Mouse (Mus musculus) limb, embryonic 14.5 days (tissue): Measurements from ENCODE around the gene Maats1. TPM values are rescaled to one million over a fixed set of nuclear protein-coding genes. Genes with fewer than 3 reads are reported as not detected.

Experiments used
- ATAC-seq: fragments of 200-750 bp; cut with Nextera tagmentation; 2 replicates; pipeline ENCODE4 v1.8.0; 2017; ENCODE audit warnings: low read depth, moderate number of reproducible peaks, moderate TSS enrichment; ENCODE audit not compliant: low FRiP score
- DNase-seq: peaks from one replicate; pipeline ENCODE4 v3.0.0-alpha.2; 2015; ENCODE audit warnings: low spot score
- H3K27ac ChIP-seq: fragments of 300-500 bp; sonication (generic); replicated peaks from 2 replicates; pipeline ENCODE4 v1.5.1; 2014; ENCODE audit warnings: low read depth, mild to moderate bottlenecking, low read length, moderate library complexity, mixed read lengths
- H3K27me3 ChIP-seq: fragments of 300-500 bp; sonication (generic); 2 replicates; pipeline ENCODE4 v1.6.1; 2014; ENCODE audit warnings: low read length, mixed read lengths; ENCODE audit not compliant: control insufficient read depth, insufficient read depth
- H3K36me3 ChIP-seq: fragments of 300-500 bp; sonication (generic); 2 replicates; pipeline ENCODE4 v1.6.1; 2014; ENCODE audit warnings: mild to moderate bottlenecking, low read length, moderate library complexity, mixed read lengths; ENCODE audit not compliant: control insufficient read depth, insufficient read depth
- H3K4me1 ChIP-seq: fragments of 300-500 bp; sonication (generic); 2 replicates; pipeline ENCODE4 v1.6.1; 2014; ENCODE audit warnings: antibody characterized with exemption, low read length, mixed read lengths; ENCODE audit not compliant: control insufficient read depth, insufficient read depth
- H3K4me2 ChIP-seq: fragments of 300-500 bp; sonication (generic); replicated peaks from 2 replicates; pipeline ENCODE4 v1.6.1; 2014; ENCODE audit warnings: low read depth, mild to moderate bottlenecking, low read length, moderate library complexity; ENCODE audit not compliant: severe bottlenecking
- H3K4me3 ChIP-seq: fragments of 300-500 bp; sonication (generic); replicated peaks from 2 replicates; pipeline ENCODE4 v1.5.1; 2014; ENCODE audit warnings: low read length
- H3K9ac ChIP-seq: fragments of 300-500 bp; sonication (generic); 2 replicates; pipeline ENCODE4 v1.6.1; 2014; ENCODE audit warnings: mild to moderate bottlenecking, low read depth, low read length, moderate library complexity; ENCODE audit not compliant: severe bottlenecking
- H3K9me3 ChIP-seq: fragments of 300-500 bp; sonication (generic); 2 replicates; pipeline ENCODE4 v1.6.1; 2016; ENCODE audit warnings: low read length; ENCODE audit not compliant: control insufficient read depth
- POLR2A ChIP-seq: fragments of 200-500 bp; IDR thresholded peaks from 2 replicates; pipeline ENCODE4 v1.8.0; 2012; ENCODE audit warnings: inconsistent platforms, mild to moderate bottlenecking, moderate library complexity, borderline replicate concordance; ENCODE audit not compliant: insufficient read depth, insufficient read length; ENCODE audit errors: extremely low read depth
- WGBS: fragments of 180-500 bp; shearing (Covaris S2); extraction: QIAGEN DNeasy Blood & Tissue Kit; methylation state at CpG from one replicate; pipeline ENCODE4 v1.1.7; 2014; 5-methylcytosine and 5-hydroxymethylcytosine counted together
- polyA plus RNA-seq, 2 experiments: library from polyadenylated mRNA; depleted of rRNA in 1 of 2; stranded (reverse) in 1 of 2; unstranded in 1 of 2; fragments of >200 nt; fragmentation: Nextera tagmentation in 1 of 2; extraction: Ambion mirVana in 1 of 2; gene quantifications; 2 replicates each; pipeline versions ENCODE4 v1.2.1 to v1.2.3; 2012 to 2014

Maats1 gene
- polyA plus RNA-seq, 2 experiments, result 0.10 TPM; not detected in 1

DNA sequence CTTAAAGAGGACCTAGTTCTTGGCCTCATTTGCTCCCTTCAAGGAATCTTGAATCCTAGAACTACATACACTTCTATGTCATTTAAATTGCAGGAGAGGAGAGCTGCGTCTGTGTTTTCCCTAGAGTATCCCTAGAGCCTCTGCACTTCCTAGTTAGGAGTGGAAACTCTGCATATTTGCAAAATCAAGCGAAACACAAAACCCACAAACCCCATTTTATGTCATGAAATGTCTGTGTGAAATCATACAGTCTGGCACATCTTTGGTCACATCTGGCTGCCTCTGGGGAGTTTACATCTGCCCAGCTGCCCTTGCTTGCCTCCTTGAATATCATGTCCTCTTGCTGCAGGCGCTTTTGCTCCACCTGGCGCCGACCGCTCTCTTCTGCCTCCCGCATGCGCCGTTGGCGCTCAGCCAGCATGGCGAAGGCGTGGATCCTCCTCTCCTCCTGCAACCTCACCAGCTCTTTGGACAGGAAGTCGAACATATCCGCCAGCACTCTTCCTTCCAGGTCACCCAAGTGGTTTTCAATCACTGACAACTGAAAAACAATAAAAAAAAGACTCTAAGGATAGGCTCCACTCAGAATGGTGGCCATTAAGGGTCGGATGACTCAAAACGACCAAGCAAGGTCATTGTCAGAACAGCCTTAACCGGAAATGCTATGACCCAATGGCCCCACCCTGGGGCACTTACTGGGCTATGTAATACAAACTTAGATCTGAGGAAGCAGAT lies 37.3 kb downstream of the Maats1 start:
- TF ChIP-seq POLR2A, result no peak
- no peak for DNase-seq
- H3K27ac ChIP-seq, result no peak overlapping the region
- no peaks in the 10 kb centered on the region for H3K9me3 ChIP-seq
- no peak overlapping the region for H3K4me2 ChIP-seq
- peaks cover 19% of the 10 kb centered on the region for H3K4me1 ChIP-seq
- H3K9ac ChIP-seq, result no peak overlapping the region
- WGBS, result 68% methylated on average over 17 of the region's 17 CpGs
- H3K4me3 ChIP-seq, result no peak overlapping the region
- H3K36me3 ChIP-seq, result no peaks in the 10 kb centered on the region
- ATAC-seq, result no peak
- H3K27me3 ChIP-seq, result no peaks in the 10 kb centered on the region

DNA sequence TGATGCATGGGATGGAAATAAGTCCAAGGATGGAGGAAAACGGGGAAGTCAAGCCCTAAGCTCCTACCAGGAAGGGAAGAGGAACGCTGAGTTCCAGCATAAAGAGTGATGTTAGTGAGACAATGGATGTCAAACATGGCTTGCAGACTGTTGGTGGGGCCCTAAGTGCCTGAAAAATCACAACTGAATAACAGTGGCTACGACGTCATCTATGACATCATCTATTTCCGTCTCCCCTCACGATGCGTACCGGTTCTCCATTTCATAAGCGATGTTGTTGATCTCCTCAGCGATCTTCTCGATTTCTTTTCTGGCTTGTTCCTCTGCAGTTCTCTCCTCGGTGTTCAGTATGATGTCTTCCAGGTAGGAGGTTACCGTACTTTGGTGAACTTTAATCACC lies 39.6 kb downstream of the Maats1 start:
- H3K4me2 ChIP-seq, result no peak overlapping the region
- no peak for DNase-seq
- no peaks in the 10 kb centered on the region for H3K9me3 ChIP-seq
- H3K36me3 ChIP-seq, result no peaks in the 10 kb centered on the region
- H3K9ac ChIP-seq, result no peak overlapping the region
- no peak overlapping the region for H3K27ac ChIP-seq
- ATAC-seq, result no peak
- H3K4me1 ChIP-seq, result peaks cover 14% of the 10 kb centered on the region
- H3K4me3 ChIP-seq, result no peak overlapping the region
- H3K27me3 ChIP-seq, result no peaks in the 10 kb centered on the region
- no peak for TF ChIP-seq POLR2A
- 89% methylated on average over 13 of the region's 13 CpGs for WGBS

DNA sequence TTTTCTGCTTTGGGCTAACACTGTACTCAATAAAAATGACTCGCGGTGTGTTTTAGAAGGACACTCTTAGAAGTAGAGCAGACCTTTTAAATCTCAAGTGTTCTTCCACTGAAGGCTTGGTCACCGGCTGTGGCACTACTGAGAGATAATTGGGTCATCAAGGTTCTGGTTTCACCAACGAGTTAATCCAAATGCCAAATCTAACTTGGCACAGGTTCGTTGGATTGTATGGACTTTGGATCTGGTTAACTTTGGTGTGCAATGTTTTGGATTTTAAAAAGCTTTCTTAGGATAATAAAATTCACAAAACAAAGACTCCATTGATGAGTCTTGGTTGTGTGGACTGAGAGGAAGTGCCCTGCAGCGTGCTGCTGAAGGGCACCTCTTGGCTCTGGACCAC lies 43.5 kb downstream of the Maats1 start:
- TF ChIP-seq POLR2A, result no peak

DNA sequence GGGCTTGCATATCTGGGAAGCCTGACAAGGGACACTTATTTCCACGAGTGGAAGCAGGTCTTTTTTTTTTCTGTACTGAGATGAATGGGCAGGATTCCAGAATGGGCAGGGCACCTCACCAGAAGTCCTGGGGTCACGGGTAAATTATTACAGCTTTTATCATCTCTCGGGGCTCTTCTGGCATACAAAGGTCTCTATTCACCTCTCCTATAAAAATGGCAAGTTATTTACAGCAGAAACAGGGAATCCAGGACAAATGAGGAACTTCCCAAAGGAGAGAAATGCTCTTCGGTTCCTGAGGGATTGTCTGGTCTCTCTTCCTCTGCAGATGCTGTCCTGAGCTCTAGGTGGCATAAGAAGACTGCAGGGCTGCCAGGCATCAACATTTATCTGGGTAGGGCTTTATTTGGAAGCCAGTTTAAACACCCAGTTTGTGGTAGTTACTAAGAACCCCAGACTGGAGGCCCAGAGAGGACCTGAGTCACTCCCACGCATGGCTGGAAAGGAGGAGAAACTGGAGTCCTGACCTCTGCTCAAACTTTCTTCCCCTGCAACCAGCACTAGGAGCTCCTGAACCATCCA lies 46.5 kb downstream of the Maats1 start:
- ATAC-seq (no peak), DNase-seq (no peak)
- Histone ChIP-seq H3K27ac (no peak overlapping the region), H3K27me3 (no peaks in the 10 kb centered on the region), H3K4me2 (no peak overlapping the region), H3K4me3 (no peak overlapping the region), H3K36me3 (no peaks in the 10 kb centered on the region), H3K9ac (no peak overlapping the region), H3K4me1 (no peaks in the 10 kb centered on the region), H3K9me3 (no peaks in the 10 kb centered on the region)
- no peak for TF ChIP-seq POLR2A
- WGBS, result 37% methylated on average over 5 of the region's 5 CpGs

More for the DNA sequence above, 43.5 kb downstream of the Maats1 start:
- H3K27me3 ChIP-seq, result no peaks in the 10 kb centered on the region
- H3K36me3 ChIP-seq, result no peaks in the 10 kb centered on the region
- no peak overlapping the region for H3K9ac ChIP-seq
- 66% methylated on average over 6 of the region's 6 CpGs for WGBS
- no peaks in the 10 kb centered on the region for H3K4me1 ChIP-seq
- H3K4me3 ChIP-seq, result no peak overlapping the region
- ATAC-seq, result no peak
- no peaks in the 10 kb centered on the region for H3K9me3 ChIP-seq
- H3K27ac ChIP-seq, result no peak overlapping the region
- H3K4me2 ChIP-seq, result no peak overlapping the region
- DNase-seq, result no peak

DNA sequence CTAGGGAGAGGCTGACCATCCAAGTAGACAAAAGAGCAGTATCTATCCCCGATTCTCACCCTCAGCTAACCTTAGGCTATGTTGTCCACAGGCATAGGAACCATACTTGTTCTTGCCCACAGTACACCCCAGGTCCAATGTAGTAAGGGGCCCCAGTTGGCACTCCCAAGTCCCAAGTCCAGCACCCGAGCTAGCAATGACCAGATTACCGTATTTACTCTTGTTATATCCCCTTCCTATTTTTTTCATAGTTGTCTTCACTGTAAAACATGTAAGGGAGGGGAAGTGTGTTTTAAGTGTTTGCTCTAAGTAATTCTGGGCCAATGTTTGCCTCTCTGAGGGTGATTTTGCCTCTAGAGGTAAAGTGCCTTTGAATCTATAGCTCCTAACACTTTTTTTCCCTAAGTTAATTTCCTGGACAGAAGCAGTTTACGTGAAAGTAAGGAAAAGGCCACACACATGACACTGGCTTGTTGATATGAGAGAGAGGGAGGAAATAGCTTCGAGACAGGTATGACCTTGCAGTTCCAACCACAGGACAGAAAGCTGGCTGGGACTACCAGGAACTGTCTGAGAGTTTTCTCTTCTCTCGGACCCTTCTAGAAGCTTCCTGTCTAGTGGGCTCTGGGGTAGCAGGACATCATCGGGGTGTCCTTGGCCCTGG lies 47.1 kb downstream of the Maats1 start, which contains the start of gene Nr1i2:
Gene Nr1i2, minus strand, starts transcription at position 140 of the 664 bp plus-strand sequence.
- H3K4me3 ChIP-seq, result no peak within 1 kb of the TSS
- TF ChIP-seq POLR2A, result no peak
- H3K4me1 ChIP-seq, result no peaks in the 10 kb centered on the region
- ATAC-seq, result no peak
- no peak within 1 kb of the TSS for H3K27ac ChIP-seq
- H3K27me3 ChIP-seq, result no peaks in the 10 kb centered on the region
- H3K4me2 ChIP-seq, result no peak within 1 kb of the TSS
- no peaks in the 10 kb centered on the region for H3K36me3 ChIP-seq
- no peak within 1 kb of the TSS for H3K9ac ChIP-seq
- no peaks in the 10 kb centered on the region for H3K9me3 ChIP-seq
- WGBS, result 66% methylated on average over 7 of the region's 7 CpGs
- no peak for DNase-seq
